Mouse (Mus musculus): ENCODE data around the gene Snapc4. TPM values are rescaled to one million over a fixed set of nuclear protein-coding genes. Genes with fewer than 3 reads are reported as not detected.
A peak's percentile ranks its signal among the peaks of the same experiment; 100 is the strongest.

Gene Snapc4
- polyA plus RNA-seq, 1 experiment from 2014 or later, result 7.4 TPM

GRCm38 (mm10) chr2:26323589-26324325, 56.7 kb downstream of the Snapc4 start:
- H3K4me2 ChIP-seq (replicated peaks; ENCODE audit: low read depth), result no peak overlapping the region
- H3K4me1 ChIP-seq (replicated peaks; ENCODE audit: control insufficient read depth, insufficient read depth), result no peaks in the 10 kb centered on the region
- no peak overlapping the region for H3K9ac ChIP-seq (ENCODE audit: low read length)
- no peak overlapping the region for H3K27ac ChIP-seq (replicated peaks)
- DNase-seq (ENCODE audit: low spot score), result no peak
- WGBS, result 90% methylated on average over 13 of the region's 13 CpGs
- H3K27me3 ChIP-seq (ENCODE audit: control insufficient read depth, insufficient read depth, low read length), result no peaks in the 10 kb centered on the region
- H3K9me3 ChIP-seq (ENCODE audit: control insufficient read depth, low read length), result no peaks in the 10 kb centered on the region
- ATAC-seq (ENCODE audit: low FRiP score, low TSS enrichment), result no peak
- peaks cover 8% of the 10 kb centered on the region; the same call in 1 of the 2 replicates for H3K36me3 ChIP-seq (ENCODE audit: control insufficient read depth, insufficient read depth, low read length)
- no peak for TF ChIP-seq EP300 (optimal IDR thresholded peaks at IDR 0.05)
- TF ChIP-seq CTCF (IDR thresholded peaks at IDR 0.05; ENCODE audit: low read depth), result no peak
- no peak overlapping the region for H3K4me3 ChIP-seq (ENCODE audit: low read depth, low read length)

DNA sequence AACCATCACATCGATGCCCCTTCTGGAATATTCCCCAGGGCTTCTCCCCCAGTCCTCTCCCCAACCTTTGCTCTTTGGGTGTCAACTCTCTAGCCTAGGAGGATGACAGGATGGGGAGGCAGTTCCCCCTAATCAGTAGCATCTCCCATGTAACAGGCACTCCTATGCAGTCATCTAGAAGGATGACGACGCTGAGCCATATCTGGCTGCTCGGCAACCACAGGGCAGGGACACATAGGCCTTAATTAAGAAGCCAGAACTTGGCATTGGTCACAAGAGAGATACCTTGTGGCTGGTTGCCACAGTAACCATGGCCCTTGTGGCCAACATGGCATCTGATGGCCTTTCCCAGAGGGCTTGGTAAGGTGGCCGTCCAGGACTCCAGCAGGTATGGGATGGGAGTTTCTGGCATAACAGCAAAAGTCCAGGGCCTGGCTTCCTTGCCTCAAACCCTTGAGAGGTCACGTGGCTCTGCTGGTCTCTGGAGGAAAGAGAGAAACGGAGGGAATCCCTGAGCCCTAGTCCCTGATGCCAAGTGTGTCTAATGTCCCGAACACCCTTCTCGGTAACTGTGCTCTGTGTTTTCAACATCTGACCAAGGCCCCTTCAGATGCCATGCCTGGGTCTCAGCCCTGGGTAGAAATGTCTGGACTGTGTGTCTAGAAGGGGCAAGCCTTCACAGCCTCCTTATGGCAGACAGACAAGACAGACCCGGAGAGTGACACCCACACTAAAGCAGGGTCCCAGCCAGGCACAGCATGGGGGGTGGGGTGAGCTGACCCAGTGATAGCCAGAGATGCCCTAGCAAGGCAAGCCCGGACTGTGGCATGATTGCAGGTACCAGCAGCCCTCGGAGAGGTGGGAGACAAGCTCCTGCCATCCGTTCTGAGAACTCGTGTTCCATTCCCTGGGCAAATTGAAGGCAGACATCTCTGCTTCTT, 59.9 kb downstream of the Snapc4 start:
- no peaks in the 10 kb centered on the region for H3K9me3 ChIP-seq (ENCODE audit: control insufficient read depth, low read length)

GRCm38 (mm10) chr2:26319519-26320244, 60.8 kb downstream of the Snapc4 start:
- no peak overlapping the region for H3K9ac ChIP-seq (ENCODE audit: low read length)
- no peaks in the 10 kb centered on the region for H3K27me3 ChIP-seq (ENCODE audit: control insufficient read depth, insufficient read depth, low read length)
- H3K36me3 ChIP-seq (ENCODE audit: control insufficient read depth, insufficient read depth, low read length), result 0 out of 2 replicates have a peak, but pooled peaks cover 4% of the 10 kb centered on the region
- no peak overlapping the region for H3K4me3 ChIP-seq (ENCODE audit: low read depth, low read length)
- H3K9me3 ChIP-seq (ENCODE audit: control insufficient read depth, low read length), result no peaks in the 10 kb centered on the region
- H3K27ac ChIP-seq (replicated peaks), result no peak overlapping the region
- peaks cover 4% of the 10 kb centered on the region; the same call in 1 of the 2 replicates for H3K4me1 ChIP-seq (replicated peaks; ENCODE audit: control insufficient read depth, insufficient read depth)
- H3K4me2 ChIP-seq (replicated peaks; ENCODE audit: low read depth), result no peak overlapping the region
- WGBS, result 84% methylated on average over 13 of the region's 13 CpGs
- ATAC-seq (ENCODE audit: low FRiP score, low TSS enrichment) (no peak), DNase-seq (ENCODE audit: low spot score) (no peak)
- no peak for TF ChIP-seq CTCF (IDR thresholded peaks at IDR 0.05; ENCODE audit: low read depth)
- no peak for TF ChIP-seq EP300 (optimal IDR thresholded peaks at IDR 0.05)

More for the DNA sequence above, 59.9 kb downstream of the Snapc4 start:
- Histone ChIP-seq H3K4me2 (replicated peaks; ENCODE audit: low read depth) (no peak overlapping the region), H3K9ac (ENCODE audit: low read length) (no peak overlapping the region), H3K27me3 (ENCODE audit: control insufficient read depth, insufficient read depth, low read length) (no peaks in the 10 kb centered on the region), H3K4me1 (replicated peaks; ENCODE audit: control insufficient read depth, insufficient read depth) (peaks cover 4% of the 10 kb centered on the region; the same call in 1 of the 2 replicates), H3K27ac (replicated peaks) (no peak overlapping the region), H3K36me3 (ENCODE audit: control insufficient read depth, insufficient read depth, low read length) (0 out of 2 replicates have a peak, but pooled peaks cover 4% of the 10 kb centered on the region), H3K4me3 (ENCODE audit: low read depth, low read length) (no peak overlapping the region)
- 85% methylated on average over 14 of the region's 14 CpGs for WGBS
- ATAC-seq (ENCODE audit: low FRiP score, low TSS enrichment) (no peak), DNase-seq (ENCODE audit: low spot score) (no peak)
- TF ChIP-seq CTCF (IDR thresholded peaks at IDR 0.05; ENCODE audit: low read depth), result no peak
- no peak for TF ChIP-seq EP300 (optimal IDR thresholded peaks at IDR 0.05)

DNA sequence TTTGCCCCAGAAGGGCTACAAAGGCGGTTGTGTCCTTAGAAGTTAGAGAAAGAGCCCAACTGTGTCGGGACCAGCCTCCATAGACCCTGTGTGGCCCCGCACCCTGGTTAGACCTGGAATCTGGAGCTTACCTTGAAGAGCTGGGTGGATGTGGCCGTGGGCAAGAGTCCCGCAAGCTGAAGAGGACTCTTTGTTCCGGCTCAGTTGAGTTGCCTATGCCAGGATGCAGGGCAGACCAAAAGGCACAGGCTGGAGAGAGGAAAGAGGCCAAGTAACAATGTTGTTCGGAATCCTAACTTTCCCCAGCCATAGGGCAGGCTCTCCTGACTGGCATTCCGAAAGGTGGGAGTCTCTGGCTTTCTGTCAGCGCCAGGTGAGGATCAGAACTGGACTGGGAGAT, 61.3 kb downstream of the Snapc4 start:
- DNase-seq (ENCODE audit: low spot score), result no peak
- no peak for TF ChIP-seq EP300 (optimal IDR thresholded peaks at IDR 0.05)
- no peak for TF ChIP-seq CTCF (IDR thresholded peaks at IDR 0.05; ENCODE audit: low read depth)
- WGBS, result 93% methylated on average over 9 of the region's 9 CpGs
- ATAC-seq (ENCODE audit: low FRiP score, low TSS enrichment), result no peak
- H3K4me2 ChIP-seq (replicated peaks; ENCODE audit: low read depth), result no peak overlapping the region
- H3K27ac ChIP-seq (replicated peaks), result no peak overlapping the region
- no peaks in the 10 kb centered on the region for H3K9me3 ChIP-seq (ENCODE audit: control insufficient read depth, low read length)
- no peak overlapping the region for H3K9ac ChIP-seq (ENCODE audit: low read length)
- H3K27me3 ChIP-seq (ENCODE audit: control insufficient read depth, insufficient read depth, low read length), result no peaks in the 10 kb centered on the region
- H3K36me3 ChIP-seq (ENCODE audit: control insufficient read depth, insufficient read depth, low read length), result 0 out of 2 replicates have a peak, but pooled peaks cover 2% of the 10 kb centered on the region
- no peak overlapping the region for H3K4me3 ChIP-seq (ENCODE audit: low read depth, low read length)
- peaks cover 5% of the 10 kb centered on the region; the same call in 1 of the 2 replicates for H3K4me1 ChIP-seq (replicated peaks; ENCODE audit: control insufficient read depth, insufficient read depth)

DNA sequence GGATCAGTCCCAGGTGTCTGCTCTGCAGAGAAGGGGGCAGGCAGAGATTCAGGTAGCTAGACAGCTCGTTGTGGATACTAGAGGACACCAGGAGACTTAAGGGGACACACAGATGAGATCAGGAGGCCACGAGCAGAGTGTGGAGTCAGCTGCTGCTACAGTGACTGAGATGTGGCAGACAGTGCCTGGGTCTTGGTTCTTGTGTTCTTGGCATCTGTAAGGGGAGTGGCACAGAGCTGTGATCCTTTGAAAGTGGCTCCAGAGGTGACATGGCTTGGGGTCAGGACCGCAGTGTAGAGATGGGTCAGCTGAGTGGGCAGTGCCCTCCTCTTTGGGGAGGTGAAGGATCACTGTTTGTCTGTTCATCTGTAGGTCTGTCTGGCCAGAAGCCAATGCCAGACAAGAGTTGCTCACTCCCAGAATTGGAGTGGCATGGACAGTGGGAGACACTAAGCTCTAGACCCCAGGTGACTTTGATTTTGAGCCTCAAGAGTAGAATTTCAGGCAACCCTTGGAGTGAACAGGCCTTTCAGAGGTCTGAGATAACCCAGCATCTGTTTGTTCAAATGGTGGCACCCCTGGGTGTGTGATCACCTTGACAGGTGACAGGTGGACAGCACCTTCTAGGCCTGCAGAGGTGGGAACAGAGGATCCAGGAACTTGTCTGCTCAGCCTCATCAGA, 62.3 kb downstream of the Snapc4 start:
- no peak for ATAC-seq (ENCODE audit: low FRiP score, low TSS enrichment)
- H3K9ac ChIP-seq (ENCODE audit: low read length), result peak overlapping the region; percentile 18; the same call in 1 of the 2 replicates

More for the DNA sequence above, 62.3 kb downstream of the Snapc4 start:
- no peak overlapping the region for H3K27ac ChIP-seq (replicated peaks)
- H3K4me2 ChIP-seq (replicated peaks; ENCODE audit: low read depth), result no peak overlapping the region
- DNase-seq (ENCODE audit: low spot score), result no peak
- H3K4me1 ChIP-seq (replicated peaks; ENCODE audit: control insufficient read depth, insufficient read depth), result peaks cover 7% of the 10 kb centered on the region; the same call in 1 of the 2 replicates
- H3K27me3 ChIP-seq (ENCODE audit: control insufficient read depth, insufficient read depth, low read length), result no peaks in the 10 kb centered on the region
- no peak overlapping the region for H3K4me3 ChIP-seq (ENCODE audit: low read depth, low read length)
- no peaks in the 10 kb centered on the region for H3K9me3 ChIP-seq (ENCODE audit: control insufficient read depth, low read length)
- TF ChIP-seq EP300 (optimal IDR thresholded peaks at IDR 0.05) (no peak), CTCF (IDR thresholded peaks at IDR 0.05; ENCODE audit: low read depth) (no peak)
- H3K36me3 ChIP-seq (ENCODE audit: control insufficient read depth, insufficient read depth, low read length), result no peaks in the 10 kb centered on the region
- WGBS, result 79% methylated on average over 3 of the region's 3 CpGs
